Mouse (Mus musculus): ENCODE measurements at regions not wholly inside any gene's neighbourhood (a gene's known extent, or its start where the extent isn't known, plus 50 kb on each side); places are given as distances from the start of the nearest gene placed in this dataset.

DNA sequence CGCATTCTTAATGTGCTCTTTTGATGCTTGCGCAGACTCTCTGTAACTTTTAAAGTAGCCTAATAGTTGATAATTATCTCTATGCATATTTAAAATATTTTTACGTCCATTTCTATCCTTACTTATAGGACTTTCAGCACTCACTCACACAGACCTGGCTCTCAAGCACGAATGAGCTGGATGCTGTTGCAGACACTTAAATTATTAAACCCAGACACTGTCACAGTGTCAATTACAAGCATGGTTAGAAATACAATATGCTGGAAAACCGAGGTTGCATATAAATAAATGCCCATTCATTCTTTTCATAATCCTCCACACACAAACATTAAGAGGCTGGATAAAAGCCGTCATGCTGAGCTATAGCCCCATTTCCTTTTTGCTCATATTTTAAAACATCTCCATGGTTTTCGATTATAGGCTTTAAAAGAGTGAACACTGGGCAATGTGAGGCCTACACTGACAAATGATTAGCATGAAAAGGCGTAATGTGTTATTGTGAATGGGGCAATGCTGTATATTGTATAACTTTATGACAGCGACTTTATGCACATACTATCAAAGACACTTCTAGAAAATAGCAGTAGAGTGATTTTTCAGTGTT lies 566.3 kb downstream of the Pdha2 start:
- no peak for DNase-seq

DNA sequence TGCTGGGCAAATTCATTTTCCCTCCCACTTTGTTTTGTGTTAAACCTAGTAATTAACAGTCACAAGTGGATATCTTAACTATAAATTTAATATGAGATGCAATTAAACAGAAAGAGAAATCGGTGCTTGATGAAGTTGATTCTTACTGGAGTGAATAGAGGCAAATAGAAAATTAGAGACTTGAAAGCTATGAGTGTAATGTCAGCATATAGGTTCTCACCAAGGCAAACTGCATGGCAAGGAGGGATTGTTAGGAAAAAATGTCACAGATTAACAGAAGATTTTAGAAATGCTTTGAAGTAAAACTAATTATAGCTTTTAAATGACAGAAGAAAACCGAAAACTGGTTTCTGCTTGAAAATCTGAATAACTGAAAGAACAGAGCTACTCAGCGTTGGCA lies 592.3 kb downstream of the Pdha2 start:
- DNase-seq, result no peak

Data from heart, adult 18-20 months (tissue).